Mouse (Mus musculus) midbrain, embryonic 11.5 days (tissue): ENCODE measurements around the gene Polg2. TPM values are rescaled to one million over a fixed set of nuclear protein-coding genes. Genes with fewer than 3 reads are reported as not detected.
"Not testable (repeated sequence)": the region's sequence is repeated elsewhere in the genome, so short reads cannot be mapped to it uniquely, and the experiment has no call there.

ENCODE experiments used
- ATAC-seq: fragments of 200-750 bp; cut with Nextera tagmentation; 2 replicates; pipeline ENCODE4 v1.8.0; 2017; ENCODE audit warnings: moderate TSS enrichment, moderate library complexity; ENCODE audit not compliant: low FRiP score
- DNase-seq: peaks from one replicate; pipeline ENCODE4 v3.0.0; 2015; ENCODE audit warnings: low spot score; ENCODE audit errors: missing footprints
- H3K27ac ChIP-seq: fragments of 300-500 bp; sonication (generic); 2 replicates; pipeline ENCODE4 v1.5.1; 2014; ENCODE audit warnings: low read depth, low read length
- H3K27me3 ChIP-seq: fragments of 300-500 bp; sonication (generic); 2 replicates; pipeline ENCODE4 v1.6.1; 2014; ENCODE audit warnings: mild to moderate bottlenecking, low read length, moderate library complexity, mixed read lengths; ENCODE audit not compliant: control insufficient read depth, insufficient read depth
- H3K36me3 ChIP-seq: fragments of 300-500 bp; sonication (generic); 2 replicates; pipeline ENCODE4 v1.6.1; 2014; ENCODE audit warnings: mild to moderate bottlenecking, low read length, moderate library complexity, mixed read lengths; ENCODE audit not compliant: control insufficient read depth, insufficient read depth
- H3K4me1 ChIP-seq: fragments of 300-500 bp; sonication (generic); 2 replicates; pipeline ENCODE4 v1.6.1; 2014; ENCODE audit warnings: low read length; ENCODE audit not compliant: control insufficient read depth, insufficient read depth
- H3K4me2 ChIP-seq: fragments of 300-500 bp; sonication (generic); 2 replicates; pipeline ENCODE4 v1.6.1; 2014; ENCODE audit warnings: mild to moderate bottlenecking, moderate library complexity
- H3K4me3 ChIP-seq: fragments of 300-500 bp; sonication (generic); 2 replicates; pipeline ENCODE4 v1.5.1; 2014; ENCODE audit warnings: low read depth, low read length
- H3K9ac ChIP-seq: fragments of 300-500 bp; sonication (generic); 2 replicates; pipeline ENCODE4 v1.6.1; 2014; ENCODE audit warnings: low read length
- H3K9me3 ChIP-seq: fragments of 300-500 bp; sonication (generic); 2 replicates; pipeline ENCODE4 v1.6.1; 2016; ENCODE audit warnings: low read length; ENCODE audit not compliant: control insufficient read depth
- WGBS: fragments of 180-500 bp; shearing (Covaris S2); extraction: QIAGEN DNeasy Blood & Tissue Kit; methylation state at CpG from one replicate; pipeline ENCODE4 v1.1.7; 2014; 5-methylcytosine and 5-hydroxymethylcytosine counted together
- polyA plus RNA-seq: library from polyadenylated mRNA; unstranded; fragments of >200 nt; fragmentation: Nextera tagmentation; extraction: Ambion mirVana; gene quantifications from 2 replicates; pipeline ENCODE4 v1.2.1, GENCODE M21; 2014

The Polg2 gene
- polyA plus RNA-seq, 1 experiment from 2014 or later, result 9.7 TPM

- Histone ChIP-seq H3K4me3 (no peak overlapping the region), H3K27me3 (no peaks in the 10 kb centered on the region), H3K4me1 (0 out of 2 replicates have a peak, but pooled peaks cover 3% of the 10 kb centered on the region), H3K9me3 (no peaks in the 10 kb centered on the region), H3K9ac (no peak overlapping the region), H3K4me2 (no peak overlapping the region), H3K27ac (no peak overlapping the region), H3K36me3 (no peaks in the 10 kb centered on the region)
- DNase-seq, result no peak
- WGBS, result 97% methylated on average over 3 of the region's 3 CpGs
- ATAC-seq, result no peak
Measured at GRCm38 (mm10) chr11:106759028-106759427, 20.3 kb downstream of the Polg2 start.

GRCm38 (mm10) chr11:106755583-106755982, 23.8 kb downstream of the Polg2 start:
- no peak overlapping the region for H3K27ac ChIP-seq
- no peaks in the 10 kb centered on the region for H3K36me3 ChIP-seq
- no peaks in the 10 kb centered on the region for H3K4me1 ChIP-seq
- 18% methylated on average over 5 of the region's 5 CpGs for WGBS
- ATAC-seq (no peak), DNase-seq (no peak)
- H3K9me3 ChIP-seq, result no peaks in the 10 kb centered on the region
- H3K4me2 ChIP-seq, result no peak overlapping the region
- H3K9ac ChIP-seq, result no peak overlapping the region
- H3K4me3 ChIP-seq, result no peak overlapping the region
- no peaks in the 10 kb centered on the region for H3K27me3 ChIP-seq

GRCm38 (mm10) chr11:106753314-106753713, 26.0 kb downstream of the Polg2 start:
- Histone ChIP-seq H3K27me3 (no peaks in the 10 kb centered on the region), H3K9ac (no peak overlapping the region), H3K36me3 (no peaks in the 10 kb centered on the region), H3K4me1 (no peaks in the 10 kb centered on the region), H3K9me3 (no peaks in the 10 kb centered on the region), H3K4me3 (no peak overlapping the region), H3K4me2 (no peak overlapping the region), H3K27ac (no peak overlapping the region)
- 91% methylated on average over 6 of the region's 6 CpGs for WGBS
- ATAC-seq (no peak), DNase-seq (no peak)

- no peaks in the 10 kb centered on the region for H3K36me3 ChIP-seq
- H3K9ac ChIP-seq, result no peak overlapping the region
- no peak for DNase-seq
- H3K4me2 ChIP-seq, result no peak overlapping the region
- H3K4me1 ChIP-seq, result no peaks in the 10 kb centered on the region
- no peaks in the 10 kb centered on the region for H3K27me3 ChIP-seq
- no peak overlapping the region for H3K4me3 ChIP-seq
- H3K27ac ChIP-seq, result no peak overlapping the region
- H3K9me3 ChIP-seq, result no peaks in the 10 kb centered on the region
- no peak for ATAC-seq
- 94% methylated on average over 7 of the region's 7 CpGs for WGBS
Measured at GRCm38 (mm10) chr11:106752103-106752502, 27.2 kb downstream of the Polg2 start.

- no peaks in the 10 kb centered on the region for H3K27me3 ChIP-seq
- H3K27ac ChIP-seq, result no peak within 1 kb of the TSS
- DNase-seq (no peak), ATAC-seq (no peak)
- 90% methylated on average over 17 of the region's 17 CpGs for WGBS
- H3K9ac ChIP-seq, result no peak within 1 kb of the TSS
- no peak within 1 kb of the TSS for H3K4me3 ChIP-seq
- no peaks in the 10 kb centered on the region for H3K4me1 ChIP-seq
- H3K36me3 ChIP-seq, result no peaks in the 10 kb centered on the region
- no peaks in the 10 kb centered on the region for H3K9me3 ChIP-seq
- no peak within 1 kb of the TSS for H3K4me2 ChIP-seq
Measured at GRCm38 (mm10) chr11:106751039-106752018, 28.0 kb downstream of the Polg2 start, which contains the start of gene Milr1. Gene Milr1, plus strand, starts transcription at chr11:106751226.

GRCm38 (mm10) chr11:106750121-106750751, 29.1 kb downstream of the Polg2 start, which contains the start of gene Pecam1:
Gene Pecam1, minus strand, starts transcription at chr11:106750628.
- no peak for ATAC-seq
- Histone ChIP-seq H3K27ac (no peak within 1 kb of the TSS), H3K27me3 (no peaks in the 10 kb centered on the region), H3K9me3 (no peaks in the 10 kb centered on the region), H3K4me2 (no peak within 1 kb of the TSS), H3K9ac (no peak within 1 kb of the TSS), H3K4me3 (no peak within 1 kb of the TSS), H3K4me1 (no peaks in the 10 kb centered on the region), H3K36me3 (no peaks in the 10 kb centered on the region)
- DNase-seq, result no peak
- 90% methylated on average over 13 of the region's 13 CpGs for WGBS

GRCm38 (mm10) chr11:106749557-106750120, 29.7 kb downstream of the Polg2 start:
- H3K9me3 ChIP-seq, H3K27me3 ChIP-seq, H3K4me3 ChIP-seq, H3K4me2 ChIP-seq, H3K27ac ChIP-seq, H3K9ac ChIP-seq, DNase-seq, ATAC-seq, H3K4me1 ChIP-seq, H3K36me3 ChIP-seq: not testable (repeated sequence)
- 95% methylated on average over 7 of the region's 7 CpGs for WGBS

GRCm38 (mm10) chr11:106744949-106745348, 34.4 kb downstream of the Polg2 start:
- H3K27me3 ChIP-seq, result no peaks in the 10 kb centered on the region
- H3K9me3 ChIP-seq, result no peaks in the 10 kb centered on the region
- H3K27ac ChIP-seq, result no peak overlapping the region
- ATAC-seq (no peak), DNase-seq (no peak)
- no peak overlapping the region for H3K4me3 ChIP-seq
- no peak overlapping the region for H3K4me2 ChIP-seq
- no peaks in the 10 kb centered on the region for H3K4me1 ChIP-seq
- no peak overlapping the region for H3K9ac ChIP-seq
- 95% methylated on average over 5 of the region's 5 CpGs for WGBS
- no peaks in the 10 kb centered on the region for H3K36me3 ChIP-seq
